Mouse (Mus musculus): ENCODE measurements around the gene A030005L19Rik. TPM values are rescaled to one million over a fixed set of nuclear protein-coding genes. Genes with fewer than 3 reads are reported as not detected.

The A030005L19Rik gene
- polyA plus RNA-seq, 1 experiment from 2014 or later = not detected

- H3K4me1 ChIP-seq (ENCODE audit: control insufficient read depth, insufficient read depth, low read length) = no peaks in the 10 kb centered on the region
- H3K27ac ChIP-seq (ENCODE audit: low read depth, low read length) = no peak within 1 kb of the TSS
- WGBS = 95% methylated on average over 11 of the region's 11 CpGs
- no peaks in the 10 kb centered on the region for H3K9me3 ChIP-seq (ENCODE audit: control insufficient read depth, low read length)
- no peaks in the 10 kb centered on the region for H3K36me3 ChIP-seq (ENCODE audit: control insufficient read depth, insufficient read depth, low read length)
- H3K4me2 ChIP-seq (ENCODE audit: low read depth, low read length) = no peak within 1 kb of the TSS
- H3K4me3 ChIP-seq (ENCODE audit: low read depth, low read length) = no peak within 1 kb of the TSS
- no peak for ATAC-seq (ENCODE audit: low read depth)
- no peaks in the 10 kb centered on the region for H3K27me3 ChIP-seq (ENCODE audit: control insufficient read depth, insufficient read depth, low read length)
- no peak within 1 kb of the TSS for H3K9ac ChIP-seq (replicated peaks; ENCODE audit: low read depth, low read length)
Observed at GRCm38 (mm10) chr1:82959870-82960385, 46.8 kb downstream of the A030005L19Rik start, which contains the start of gene Gm47955. Gene Gm47955 (plus strand): TSS chr1:82960286.

Other genes with a start within 250 kb of the A030005L19Rik start
- 451 and 460 TPM in 2 replicates for gene Mff, start 188.4 kb upstream of the A030005L19Rik start, polyA plus RNA-seq (2014; fragmentation: Nextera tagmentation; extraction: Ambion mirVana)
- not detected in 2 replicates for gene Tm4sf20, start 144.9 kb upstream of the A030005L19Rik start, polyA plus RNA-seq (2014; fragmentation: Nextera tagmentation; extraction: Ambion mirVana)
- not detected in 2 replicates for gene Gm47791, start 142.1 kb upstream of the A030005L19Rik start, polyA plus RNA-seq (2014; fragmentation: Nextera tagmentation; extraction: Ambion mirVana)
- gene Agfg1, start 73.8 kb upstream of the A030005L19Rik start, polyA plus RNA-seq (2014; fragmentation: Nextera tagmentation; extraction: Ambion mirVana) = 39.5 and 45.9 TPM in 2 replicates
- gene A030014E15Rik, start 11.6 kb downstream of the A030005L19Rik start, polyA plus RNA-seq (2014; fragmentation: Nextera tagmentation; extraction: Ambion mirVana) = not detected in 2 replicates
- not detected in 2 replicates for gene Gm6217, start 18.1 kb downstream of the A030005L19Rik start, polyA plus RNA-seq (2014; fragmentation: Nextera tagmentation; extraction: Ambion mirVana)
- gene A030003K21Rik, start 30.1 kb downstream of the A030005L19Rik start, polyA plus RNA-seq (2014; fragmentation: Nextera tagmentation; extraction: Ambion mirVana) = not detected in 2 replicates
- not detected in 2 replicates for gene Gm7544, start 42.7 kb downstream of the A030005L19Rik start, polyA plus RNA-seq (2014; fragmentation: Nextera tagmentation; extraction: Ambion mirVana)
- gene Gm47955, start 47.0 kb downstream of the A030005L19Rik start, polyA plus RNA-seq (2014; fragmentation: Nextera tagmentation; extraction: Ambion mirVana) = not detected in 2 replicates
- gene Gm47959, start 87.2 kb downstream of the A030005L19Rik start, polyA plus RNA-seq (2014; fragmentation: Nextera tagmentation; extraction: Ambion mirVana) = not detected in 2 replicates
- 0.66 and 0.85 TPM in 2 replicates for gene Slc19a3, start 125.1 kb downstream of the A030005L19Rik start, polyA plus RNA-seq (2014; fragmentation: Nextera tagmentation; extraction: Ambion mirVana)
- gene Krtap28-10, start 129.2 kb downstream of the A030005L19Rik start, polyA plus RNA-seq (2014; fragmentation: Nextera tagmentation; extraction: Ambion mirVana) = not detected in 2 replicates
- gene Gm47969, start 131.6 kb downstream of the A030005L19Rik start, polyA plus RNA-seq (2014; fragmentation: Nextera tagmentation; extraction: Ambion mirVana) = not detected in 2 replicates
- not detected in 2 replicates for gene A030005K14Rik, start 146.1 kb downstream of the A030005L19Rik start, polyA plus RNA-seq (2014; fragmentation: Nextera tagmentation; extraction: Ambion mirVana)
- gene Krtap28-13, start 147.6 kb downstream of the A030005L19Rik start, polyA plus RNA-seq (2014; fragmentation: Nextera tagmentation; extraction: Ambion mirVana) = not detected in 2 replicates
- not detected in 2 replicates for gene Ccl20, start 203.4 kb downstream of the A030005L19Rik start, polyA plus RNA-seq (2014; fragmentation: Nextera tagmentation; extraction: Ambion mirVana)
- gene Daw1, start 246.4 kb downstream of the A030005L19Rik start, polyA plus RNA-seq (2014; fragmentation: Nextera tagmentation; extraction: Ambion mirVana) = 0.73 and 1.6 TPM in 2 replicates